Mouse (Mus musculus): Measurements from ENCODE around the gene Itgav. TPM values are rescaled to one million over a fixed set of nuclear protein-coding genes. Genes with fewer than 3 reads are reported as not detected.

Itgav gene
- polyA plus RNA-seq, 1 experiment from 2014 or later: 58.7 TPM

DNA sequence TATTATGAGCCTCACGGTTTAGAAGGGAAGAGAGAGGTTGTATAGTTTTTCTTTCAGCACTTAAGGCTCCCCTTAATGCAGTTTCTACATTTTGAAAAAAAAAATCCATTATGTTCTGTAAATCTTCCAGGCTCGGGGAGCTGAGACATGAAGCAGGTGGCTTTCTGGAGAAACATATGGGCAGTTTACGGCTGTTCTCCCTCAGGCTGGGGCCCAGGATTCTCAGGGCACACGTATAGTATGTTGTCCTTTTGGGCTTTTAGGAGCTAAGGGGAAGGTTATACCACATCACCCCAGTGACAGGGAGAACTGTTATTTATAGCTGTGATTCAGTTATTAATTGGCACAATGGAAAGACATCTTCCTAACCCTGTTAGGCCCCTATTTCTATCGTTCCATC lies 101.0 kb downstream of the Itgav start:
- Histone ChIP-seq H3K4me2 (no peak overlapping the region), H3K36me3 (no peaks in the 10 kb centered on the region), H3K9ac (no peak overlapping the region), H3K4me3 (no peak overlapping the region), H3K27me3 (no peaks in the 10 kb centered on the region), H3K4me1 (replicated peaks) (no peaks in the 10 kb centered on the region), H3K9me3 (replicated peaks) (no peaks in the 10 kb centered on the region), H3K27ac (no peak overlapping the region)
- WGBS: 64% methylated on average over 5 of the region's 5 CpGs
- ATAC-seq (replicated peaks; ENCODE audit: insufficient number of reproducible peaks, insufficient read depth, low FRiP score, low read depth): no peak

DNA sequence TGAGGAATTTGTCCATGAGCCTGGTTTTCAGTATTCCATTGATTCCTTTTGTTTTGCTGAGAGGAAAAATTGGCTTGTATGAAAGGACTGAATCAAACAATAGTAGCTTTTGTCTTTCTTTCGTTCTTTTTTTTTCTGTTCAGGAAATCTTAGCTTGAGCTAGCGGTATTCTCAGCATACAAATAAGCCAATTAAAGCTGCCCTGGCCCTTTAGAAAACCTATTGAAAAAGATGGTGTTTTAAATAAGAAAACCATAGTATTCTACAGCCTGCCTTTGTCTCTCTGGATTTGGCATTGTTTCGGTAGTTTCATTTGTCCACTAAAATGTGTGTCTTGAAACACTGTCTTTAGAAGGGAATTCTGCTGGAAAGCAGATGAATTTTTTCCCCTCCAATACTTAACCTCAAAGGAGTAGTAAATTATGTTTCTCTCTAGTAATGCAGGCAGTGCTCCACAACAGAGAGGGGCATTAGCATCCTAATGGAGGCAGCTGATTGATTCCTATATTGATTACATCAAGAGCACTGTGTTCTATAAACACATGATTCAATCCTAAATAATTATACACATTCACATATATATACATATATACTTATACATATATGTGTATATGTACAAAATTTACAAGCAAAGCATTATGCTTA lies 104.8 kb downstream of the Itgav start:
- no peak for ATAC-seq (replicated peaks; ENCODE audit: insufficient number of reproducible peaks, insufficient read depth, low FRiP score, low read depth)
- Histone ChIP-seq H3K27ac (no peak overlapping the region), H3K4me1 (replicated peaks) (no peaks in the 10 kb centered on the region), H3K36me3 (no peaks in the 10 kb centered on the region), H3K9me3 (replicated peaks) (no peaks in the 10 kb centered on the region), H3K9ac (no peak overlapping the region), H3K4me2 (no peak overlapping the region), H3K27me3 (no peaks in the 10 kb centered on the region), H3K4me3 (no peak overlapping the region)
- WGBS: 76% methylated on average over 3 of the region's 3 CpGs

DNA sequence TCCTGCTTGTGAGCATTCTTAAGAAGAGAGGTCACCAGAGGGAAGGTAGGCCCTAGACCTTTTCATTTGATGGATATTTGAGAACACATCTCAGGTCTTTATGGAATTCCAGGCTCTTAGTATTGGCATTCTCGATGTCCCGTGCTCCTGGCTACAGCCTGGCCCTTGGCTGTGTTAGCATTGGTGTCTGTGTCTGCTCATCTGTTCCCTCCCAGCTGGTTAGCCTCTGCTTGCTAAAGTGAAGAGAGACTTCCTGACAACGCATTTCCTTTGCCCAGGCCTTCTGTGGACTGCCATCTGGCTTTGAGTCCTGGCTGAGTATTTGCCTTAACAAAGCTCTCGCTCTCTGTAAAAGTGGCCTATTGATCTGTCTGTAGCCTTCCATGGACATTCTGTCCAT lies 108.7 kb downstream of the Itgav start:
- no peaks in the 10 kb centered on the region for H3K36me3 ChIP-seq
- no peak overlapping the region for H3K4me2 ChIP-seq
- no peaks in the 10 kb centered on the region for H3K9me3 ChIP-seq (replicated peaks)
- H3K4me1 ChIP-seq (replicated peaks): no peaks in the 10 kb centered on the region
- no peak overlapping the region for H3K9ac ChIP-seq
- H3K27ac ChIP-seq: no peak overlapping the region
- H3K27me3 ChIP-seq: no peaks in the 10 kb centered on the region
- H3K4me3 ChIP-seq: no peak overlapping the region
- WGBS: 69% methylated on average over 4 of the region's 4 CpGs
- no peak for ATAC-seq (replicated peaks; ENCODE audit: insufficient number of reproducible peaks, insufficient read depth, low FRiP score, low read depth)

DNA sequence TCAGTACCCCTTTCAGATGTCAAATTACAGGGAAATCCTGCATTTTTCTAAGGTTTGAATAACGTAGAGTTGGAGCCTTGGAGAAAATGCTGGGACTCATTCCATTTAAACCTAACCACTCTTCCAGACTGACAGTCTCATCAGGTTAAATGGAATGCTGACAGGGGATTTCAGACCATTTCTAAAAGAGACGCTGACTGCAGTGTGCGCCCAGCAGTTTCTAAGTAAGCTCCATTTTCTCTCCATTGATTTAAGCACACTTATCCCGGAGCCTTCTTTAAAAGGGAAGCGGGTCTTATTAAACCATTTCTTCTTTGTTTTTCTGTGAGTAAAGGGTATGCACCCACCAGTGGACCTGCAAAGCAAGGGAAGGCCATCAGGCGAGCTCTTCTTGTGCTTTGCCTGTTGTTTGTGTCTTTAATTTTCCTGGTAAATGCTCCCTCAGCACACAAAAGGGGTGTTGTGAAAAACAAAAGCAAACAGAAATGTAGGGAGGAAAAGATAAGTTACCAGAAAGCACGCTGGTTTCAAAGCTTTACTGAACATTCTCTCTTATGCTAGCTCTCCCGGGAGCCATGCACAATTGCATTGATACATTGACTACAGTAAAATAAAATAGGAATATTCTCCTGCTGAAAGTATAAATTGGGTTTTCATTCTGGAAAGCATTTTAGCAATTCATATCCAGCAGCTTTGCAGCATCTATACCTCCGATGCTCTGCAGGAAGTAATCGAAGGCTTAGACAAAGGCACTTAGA lies 111.3 kb downstream of the Itgav start:
- WGBS: 72% methylated on average over 10 of the region's 10 CpGs
- H3K4me3 ChIP-seq: no peak overlapping the region
- H3K27ac ChIP-seq: no peak overlapping the region
- H3K36me3 ChIP-seq: no peaks in the 10 kb centered on the region
- no peaks in the 10 kb centered on the region for H3K9me3 ChIP-seq (replicated peaks)
- no peak overlapping the region for H3K9ac ChIP-seq
- H3K4me2 ChIP-seq: no peak overlapping the region
- no peaks in the 10 kb centered on the region for H3K4me1 ChIP-seq (replicated peaks)
- H3K27me3 ChIP-seq: no peaks in the 10 kb centered on the region
- no peak for ATAC-seq (replicated peaks; ENCODE audit: insufficient number of reproducible peaks, insufficient read depth, low FRiP score, low read depth)

DNA sequence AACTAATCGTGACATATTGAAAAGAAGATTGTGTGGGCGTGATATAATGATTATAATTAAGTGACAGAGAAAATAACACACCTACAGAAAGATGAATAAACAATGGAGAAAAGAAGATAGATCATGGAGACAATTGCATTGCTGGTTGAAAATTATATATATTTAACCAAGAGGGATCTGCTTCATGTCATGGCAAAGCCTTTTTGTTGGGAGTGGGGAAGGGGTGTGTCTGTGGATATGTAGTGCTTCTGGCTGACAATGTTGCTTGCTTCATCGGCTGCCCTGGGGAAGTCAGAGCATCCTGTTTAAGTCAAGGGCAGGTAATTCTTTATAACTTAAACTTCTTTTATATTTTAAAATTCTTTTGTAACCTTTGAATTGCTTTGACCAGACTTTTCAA lies 124.3 kb downstream of the Itgav start:
- 80% methylated on average over 3 of the region's 3 CpGs for WGBS
- Histone ChIP-seq H3K9me3 (replicated peaks) (no peaks in the 10 kb centered on the region), H3K4me3 (no peak overlapping the region), H3K9ac (no peak overlapping the region), H3K27me3 (no peaks in the 10 kb centered on the region), H3K4me2 (no peak overlapping the region), H3K36me3 (no peaks in the 10 kb centered on the region), H3K4me1 (replicated peaks) (no peaks in the 10 kb centered on the region), H3K27ac (no peak overlapping the region)
- ATAC-seq (replicated peaks; ENCODE audit: insufficient number of reproducible peaks, insufficient read depth, low FRiP score, low read depth): no peak

DNA sequence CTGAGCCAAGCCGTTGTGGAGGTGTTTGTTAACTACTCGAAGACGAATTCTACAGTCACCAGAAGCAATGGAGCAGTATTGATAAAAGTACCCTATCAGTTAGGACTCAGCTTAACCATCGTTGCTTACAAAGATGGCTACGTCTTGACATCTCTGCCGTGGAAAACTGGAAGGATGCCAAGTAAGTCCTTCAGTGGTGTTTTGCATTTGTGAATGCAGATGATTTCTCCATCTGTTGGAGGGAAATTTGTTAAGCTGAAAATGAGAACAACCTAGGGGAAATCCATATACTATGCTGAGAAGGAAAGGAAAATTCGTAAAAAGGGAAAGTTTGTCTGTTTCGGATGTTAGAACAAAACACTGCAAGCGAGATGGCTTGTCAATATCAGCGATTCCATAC lies 129.2 kb downstream of the Itgav start:
- H3K9me3 ChIP-seq (replicated peaks): no peaks in the 10 kb centered on the region
- no peaks in the 10 kb centered on the region for H3K36me3 ChIP-seq
- ATAC-seq (replicated peaks; ENCODE audit: insufficient number of reproducible peaks, insufficient read depth, low FRiP score, low read depth): no peak
- no peak overlapping the region for H3K9ac ChIP-seq
- no peak overlapping the region for H3K27ac ChIP-seq
- no peaks in the 10 kb centered on the region for H3K27me3 ChIP-seq
- no peak overlapping the region for H3K4me2 ChIP-seq
- H3K4me3 ChIP-seq: no peak overlapping the region
- 73% methylated on average over 10 of the region's 10 CpGs for WGBS
- no peaks in the 10 kb centered on the region for H3K4me1 ChIP-seq (replicated peaks)

DNA sequence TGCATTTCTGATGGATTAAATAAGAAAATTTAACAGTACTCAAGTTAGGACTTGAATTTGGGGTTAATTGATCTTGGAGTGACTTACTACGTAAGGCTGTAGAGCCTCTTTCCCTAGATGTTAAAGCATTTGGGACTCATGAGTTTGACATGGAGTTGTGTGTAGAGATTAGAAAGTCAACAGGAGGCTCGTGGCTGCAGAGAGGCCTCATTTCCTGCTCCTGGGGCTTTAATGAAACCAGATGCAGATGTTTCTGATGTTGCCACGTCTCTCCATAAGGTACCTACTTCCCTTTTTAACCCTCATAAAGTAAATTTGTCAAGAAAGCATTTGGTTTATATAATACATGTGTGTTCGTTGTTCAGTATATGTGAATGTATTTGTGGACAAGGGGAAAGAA lies 132.0 kb downstream of the Itgav start:
- Histone ChIP-seq H3K27ac (no peak overlapping the region), H3K27me3 (no peaks in the 10 kb centered on the region), H3K9me3 (replicated peaks) (no peaks in the 10 kb centered on the region), H3K4me1 (replicated peaks) (no peaks in the 10 kb centered on the region), H3K4me3 (no peak overlapping the region), H3K36me3 (no peaks in the 10 kb centered on the region), H3K9ac (no peak overlapping the region), H3K4me2 (no peak overlapping the region)
- 51% methylated on average over 4 of the region's 4 CpGs for WGBS
- no peak for ATAC-seq (replicated peaks; ENCODE audit: insufficient number of reproducible peaks, insufficient read depth, low FRiP score, low read depth)

Other genes with a start within 250 kb of the Itgav start
- 72.6 and 103 TPM in 2 replicates for gene Zc3h15, start 80.0 kb upstream of the Itgav start, polyA plus RNA-seq (2015; fragmentation: Nextera tagmentation; extraction: Ambion mirVana)
- 1.7 and 2.7 TPM in 2 replicates for gene Fam171b, start 88.2 kb downstream of the Itgav start, polyA plus RNA-seq (2015; fragmentation: Nextera tagmentation; extraction: Ambion mirVana)
- gene Zswim2, start 216.8 kb downstream of the Itgav start, polyA plus RNA-seq (2015; fragmentation: Nextera tagmentation; extraction: Ambion mirVana): not detected in 2 replicates
- not detected in 2 replicates for gene Gm13698, start 231.3 kb downstream of the Itgav start, polyA plus RNA-seq (2015; fragmentation: Nextera tagmentation; extraction: Ambion mirVana)
- not detected in 2 replicates for gene Gm13693, start 237.1 kb downstream of the Itgav start, polyA plus RNA-seq (2015; fragmentation: Nextera tagmentation; extraction: Ambion mirVana)
- not detected in 2 replicates for gene Gm13695, start 242.9 kb downstream of the Itgav start, polyA plus RNA-seq (2015; fragmentation: Nextera tagmentation; extraction: Ambion mirVana)
- not detected in 2 replicates for gene Gm13696, start 248.7 kb downstream of the Itgav start, polyA plus RNA-seq (2015; fragmentation: Nextera tagmentation; extraction: Ambion mirVana)

Data from heart, embryonic 15.5 days (tissue).